In the genomic region with DNA sequence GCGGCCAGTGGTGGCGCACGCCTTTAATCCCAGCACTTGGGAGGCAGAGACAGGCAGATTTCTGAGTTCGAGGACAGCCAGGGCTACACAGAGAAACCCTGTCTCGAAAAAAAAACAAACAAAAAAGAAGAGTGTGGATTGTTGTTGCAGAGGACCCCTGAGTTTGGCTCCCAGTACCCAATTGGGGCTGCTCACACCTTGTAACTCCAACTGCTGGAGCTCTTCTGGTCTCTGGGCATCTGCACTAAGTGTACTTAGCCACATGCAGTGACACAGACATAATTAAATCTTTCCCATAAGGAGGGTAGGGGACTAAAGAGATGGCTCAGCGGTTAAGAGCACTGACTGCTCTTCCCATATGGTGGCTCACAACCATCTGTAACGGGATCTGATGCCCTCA, we compare ENCODE assay signal across 1 mouse cellular context. TPM values are rescaled to one million over a fixed set of nuclear protein-coding genes. Genes with fewer than 3 reads are reported as not detected.
"Had no signal": no experiment of that assay in that cellular context is flagged by ENCODE, and none has a peak within 500 bp of the region (broad histone marks: within the 10 kb centered on the region; RNA-seq: fewer than 3 reads in every experiment).

No protein-coding gene starts in this region.

RNA-seq across cellular contexts. Expression of gene Rapsn, which starts 13.2 kb away (rescaled TPM):
- polyA plus RNA-seq: erythroblast, embryonic 14.5 days had no signal
